8 mouse cellular contexts compared by ENCODE assay signal in genomic region chr6:115546276-115546675, GRCm38 (mm10). TPM values are rescaled to one million over a fixed set of nuclear protein-coding genes. Genes with fewer than 3 reads are reported as not detected.
DNase-seq lines count a peak whose midpoint lies in the region; ATAC-seq and TF ChIP-seq lines count a peak whose summit lies in the region.
"Had no signal": no experiment of that assay in that cellular context is flagged by ENCODE, and none has a peak within 500 bp of the region (broad histone marks: within the 10 kb centered on the region; RNA-seq: fewer than 3 reads in every experiment).

No protein-coding gene starts in this region.

- H3K27me3 ChIP-seq in G1E (ENCODE audit: insufficient read depth, low read length): no peaks in the 10 kb centered on the region; the same call in 1 of the 2 replicates
- no peaks in the 10 kb centered on the region for H3K27me3 ChIP-seq in liver, postnatal 0 days (ENCODE audit: insufficient read depth, low read length)
- no peaks in the 10 kb centered on the region for H3K27me3 ChIP-seq in splenic B cell, adult 2 months (ENCODE audit: control insufficient read depth, insufficient read depth, low read length, poor library complexity, severe bottlenecking)
- H3K27me3 ChIP-seq: lung, embryonic 15.5 days had no signal

- H3K36me3 ChIP-seq in G1E (replicated peaks): peaks cover 51% of the 10 kb centered on the region
- H3K36me3 ChIP-seq in liver, postnatal 0 days (replicated peaks; ENCODE audit: insufficient read depth, low read length): peaks cover 15% of the 10 kb centered on the region
- H3K36me3 ChIP-seq in splenic B cell, adult 2 months (ENCODE audit: control insufficient read depth, insufficient read depth, low read length, poor library complexity, severe bottlenecking): no peaks in the 10 kb centered on the region

- H3K27ac ChIP-seq in gastrocnemius, adult 2 months: no peak overlapping the region
- H3K27ac ChIP-seq in liver, postnatal 0 days (ENCODE audit: low read depth): no peak overlapping the region
- H3K27ac ChIP-seq: lung, embryonic 15.5 days had no signal

- no peak overlapping the region for H3K4me2 ChIP-seq in liver, postnatal 0 days (ENCODE audit: low read depth, low read length)
- H3K4me2 ChIP-seq: lung, embryonic 15.5 days had no signal

- H3K9ac ChIP-seq in liver, postnatal 0 days (replicated peaks): no peak overlapping the region
- H3K9ac ChIP-seq: lung, embryonic 15.5 days had no signal

- WGBS in liver, postnatal 0 days (ENCODE audit: insufficient replicate concordance): 79% methylated on average over 5 of the region's 5 CpGs

- intact Hi-C loops in left cerebral cortex, postnatal 14 days (cut with DNase I): no loop called here
- intact Hi-C loops in gastrocnemius, adult 2 months (cut with DNase I): loop anchor here (5.0 to 10.0 kb wide), 2 partner anchors 171 to 181 kb away; partner anchors contain the start of gene Pparg

- TF ChIP-seq CTCF in G1E (IDR thresholded peaks at IDR 0.05; ENCODE audit: low read depth, low read length): peak; percentile 63
- TF ChIP-seq CTCF in gastrocnemius, adult 2 months (IDR thresholded peaks at IDR 0.05): peak; percentile 74
- peak; percentile 82 for TF ChIP-seq CTCF in liver, postnatal 0 days (IDR thresholded peaks at IDR 0.05; ENCODE audit: low read depth)

- ATAC-seq in G1E (ENCODE audit: extremely low read depth, insufficient number of reproducible peaks, low FRiP score, poor library complexity, severe bottlenecking): no peak
- no peak for ATAC-seq in liver, postnatal 0 days

- peaks cover 50% of the 10 kb centered on the region for H3K4me1 ChIP-seq in G1E (ENCODE audit: insufficient read depth, low read depth, low read length)
- H3K4me1 ChIP-seq in liver, postnatal 0 days (ENCODE audit: insufficient read depth): peaks cover 13% of the 10 kb centered on the region

- DNase-seq in left cerebral cortex, postnatal 14 days (ENCODE audit: low spot score in 2 of 2): peak; percentile 52 to 71
- DNase-seq in left cerebral cortex, adult 18-20 months (ENCODE audit: low spot score in 2 of 2): no peak
- DNase-seq in G1E (ENCODE audit: low spot score): peak; percentile 29
- peak; percentile 47 for DNase-seq in brain, adult 2 months (ENCODE audit: low read depth, low spot score)
- DNase-seq in gastrocnemius, adult 2 months: peak; percentile 67
- DNase-seq in liver, postnatal 0 days: peak; percentile 72
- DNase-seq in splenic B cell, adult 2 months (ENCODE audit: low read depth, low spot score): peak; percentile 54

- no peak overlapping the region for H3K4me3 ChIP-seq in G1E (ENCODE audit: low read depth, low read length)
- H3K4me3 ChIP-seq in gastrocnemius, adult 2 months: no peak overlapping the region
- H3K4me3 ChIP-seq in liver, postnatal 0 days (ENCODE audit: low read depth, low read length): no peak overlapping the region
- H3K4me3 ChIP-seq: lung, embryonic 15.5 days had no signal

- no peak for TF ChIP-seq EP300 in liver, postnatal 0 days (IDR thresholded peaks at IDR 0.05; ENCODE audit: low read depth)

- H3K9me3 ChIP-seq in G1E (replicated peaks): no peaks in the 10 kb centered on the region
- H3K9me3 ChIP-seq in liver, postnatal 0 days (ENCODE audit: low read length): no peaks in the 10 kb centered on the region
- H3K9me3 ChIP-seq: lung, embryonic 15.5 days had no signal

RNA-seq across cellular contexts. Expression of gene Tsen2, which starts 1.8 kb away (rescaled TPM):
- 10 to 100 TPM; 19.5 to 21.2 TPM for total RNA-seq in left cerebral cortex, postnatal 14 days (2021)
- total RNA-seq in left cerebral cortex, adult 18-20 months (2021): 10 to 100 TPM; 23.5 to 24.8 TPM
- 11.5 and 14.4 TPM in 2 replicates for total RNA-seq in G1E (2014; fragmentation: Nextera tagmentation)
- total RNA-seq in G1E (2017): 14.6 and 19.9 TPM in 2 replicates
- 3.7 and 8.9 TPM in 2 replicates for polyA plus RNA-seq in G1E (2012)
- total RNA-seq in gastrocnemius, adult 2 months (2021): 1 to 10 TPM; 5.8 to 8.2 TPM
- 7.1 and 7.5 TPM in 2 replicates for polyA plus RNA-seq in liver, postnatal 0 days (2015; fragmentation: Nextera tagmentation; extraction: Ambion mirVana)

RNA-seq across cellular contexts. Expression of gene Mkrn2os, which starts 46.1 kb away (rescaled TPM):
- not detected for total RNA-seq in left cerebral cortex, postnatal 14 days (2021)
- not detected for total RNA-seq in left cerebral cortex, adult 18-20 months (2021)
- total RNA-seq in G1E (2014; fragmentation: Nextera tagmentation) (not detected in 2 replicates), G1E (2017) (not detected in 2 replicates)
- not detected in 2 replicates for polyA plus RNA-seq in G1E (2012)
- total RNA-seq in gastrocnemius, adult 2 months (2021): under 1 TPM in 1 of 2 experiments, not detected in 1; 0.15 TPM
- 14.8 and 16.5 TPM in 2 replicates for polyA plus RNA-seq in liver, postnatal 0 days (2015; fragmentation: Nextera tagmentation; extraction: Ambion mirVana)

RNA-seq across cellular contexts. Expression of gene Mkrn2, which starts 55.4 kb away (rescaled TPM):
- total RNA-seq in left cerebral cortex, postnatal 14 days (2021): 10 to 100 TPM; 35.5 to 42.0 TPM
- 10 to 100 TPM; 35.7 to 38.3 TPM for total RNA-seq in left cerebral cortex, adult 18-20 months (2021)
- total RNA-seq in G1E (2014; fragmentation: Nextera tagmentation): 18.4 and 23.6 TPM in 2 replicates
- total RNA-seq in G1E (2017): 24.5 and 26.3 TPM in 2 replicates
- polyA plus RNA-seq in G1E (2012): 2.5 and 21.5 TPM in 2 replicates
- 10 to 100 TPM; 45.9 to 52.0 TPM for total RNA-seq in gastrocnemius, adult 2 months (2021)
- polyA plus RNA-seq in liver, postnatal 0 days (2015; fragmentation: Nextera tagmentation; extraction: Ambion mirVana): 9.6 and 11.6 TPM in 2 replicates

Comparison
In these comparisons a context has a peak if more than half of its experiments do, and no peak if none do; other contexts are left out.
1. DNase-seq: peak in left cerebral cortex, postnatal 14 days (2 of 2), G1E (single experiment), brain, adult 2 months (single experiment), gastrocnemius, adult 2 months (single experiment), liver, postnatal 0 days (single experiment) and splenic B cell, adult 2 months (single experiment); none in left cerebral cortex, adult 18-20 months (0 of 2).
2. Peak in every context shown above with its lines, with median percentiles within 50 percentile points of each other: CTCF ChIP-seq.